ENCODE assay signal across 7 mouse cellular contexts in genomic region chr7:132811716-132812618, GRCm38 (mm10). TPM values are rescaled to one million over a fixed set of nuclear protein-coding genes. Genes with fewer than 3 reads are reported as not detected.
DNase-seq lines count a peak whose midpoint lies in the region; ATAC-seq lines count a peak whose summit lies in the region.

No protein-coding gene starts in this region.

- H3K27ac ChIP-seq in limb, embryonic 10.5 days = peak overlapping the region; percentile 97
- H3K27ac ChIP-seq in midbrain, embryonic 14.5 days (replicated peaks; ENCODE audit: low read depth, low read length) = peak overlapping the region; percentile 79

- 13% methylated on average over 23 of the region's 23 CpGs for WGBS in limb, embryonic 10.5 days
- 14% methylated on average over 23 of the region's 23 CpGs for WGBS in midbrain, embryonic 14.5 days

- peak overlapping the region; percentile 74 for H3K9ac ChIP-seq in midbrain, embryonic 14.5 days (replicated peaks; ENCODE audit: low read length)

- ATAC-seq in midbrain, embryonic 14.5 days (ENCODE audit: low FRiP score, low TSS enrichment) = no peak

- peaks cover 94% of the 10 kb centered on the region for H3K4me1 ChIP-seq in limb, embryonic 10.5 days
- peaks cover 47% of the 10 kb centered on the region for H3K4me1 ChIP-seq in midbrain, embryonic 14.5 days (ENCODE audit: control insufficient read depth, insufficient read depth, low read length)

- H3K4me3 ChIP-seq in limb, embryonic 10.5 days = peak overlapping the region; percentile 70
- H3K4me3 ChIP-seq in midbrain, embryonic 14.5 days (replicated peaks; ENCODE audit: low read depth, low read length) = peak overlapping the region; percentile 70

- H3K9me3 ChIP-seq in limb, embryonic 10.5 days (replicated peaks) = no peaks in the 10 kb centered on the region
- no peaks in the 10 kb centered on the region for H3K9me3 ChIP-seq in midbrain, embryonic 14.5 days (ENCODE audit: control insufficient read depth, low read length)

- H3K36me3 ChIP-seq in limb, embryonic 10.5 days = no peaks in the 10 kb centered on the region
- no peaks in the 10 kb centered on the region for H3K36me3 ChIP-seq in midbrain, embryonic 14.5 days (ENCODE audit: control insufficient read depth, insufficient read depth, low read length)

- peak overlapping the region; percentile 91 for H3K4me2 ChIP-seq in midbrain, embryonic 14.5 days (ENCODE audit: low read length)

- H3K27me3 ChIP-seq in limb, embryonic 10.5 days (ENCODE audit: low read depth, poor library complexity, severe bottlenecking) = no peaks in the 10 kb centered on the region
- H3K27me3 ChIP-seq in midbrain, embryonic 14.5 days (ENCODE audit: control insufficient read depth, insufficient read depth, low read length) = no peaks in the 10 kb centered on the region

- DNase-seq in 3134 (ENCODE audit: extremely low read depth, insufficient read length, low spot score) = peak; percentile 65
- peak; percentile 79 for DNase-seq in A20 (ENCODE audit: low read depth, low spot score)
- peak; percentile 73 for DNase-seq in cerebellum, adult 9-10 months
- DNase-seq in forelimb bud, embryonic 11.5 days (ENCODE audit: low read depth, low spot score) = peak; percentile 35
- DNase-seq in limb, embryonic 10.5 days (ENCODE audit: low spot score) = peak; percentile 68
- peak; percentile 67 for DNase-seq in midbrain, embryonic 14.5 days
- peak; percentile 59 for DNase-seq in thymus, postnatal 25 days

RNA-seq across cellular contexts. Expression of gene Fam53b, which starts 1.7 kb away (rescaled TPM):
- 32.7 and 39.1 TPM in 2 replicates for polyA plus RNA-seq in limb, embryonic 10.5 days (2016; fragmentation: Nextera tagmentation; extraction: Ambion mirVana)
- 9.3 and 15.5 TPM in 2 replicates for polyA plus RNA-seq in midbrain, embryonic 14.5 days (2014; fragmentation: Nextera tagmentation; extraction: Ambion mirVana)

RNA-seq across cellular contexts. Expression of gene Eef1akmt2, which starts 40.5 kb away (rescaled TPM):
- polyA plus RNA-seq in limb, embryonic 10.5 days (2016; fragmentation: Nextera tagmentation; extraction: Ambion mirVana) = 74.0 and 74.6 TPM in 2 replicates
- 90.0 and 92.6 TPM in 2 replicates for polyA plus RNA-seq in midbrain, embryonic 14.5 days (2014; fragmentation: Nextera tagmentation; extraction: Ambion mirVana)

RNA-seq across cellular contexts. Expression of gene Abraxas2, which starts 47.1 kb away (rescaled TPM):
- 34.8 and 36.5 TPM in 2 replicates for polyA plus RNA-seq in limb, embryonic 10.5 days (2016; fragmentation: Nextera tagmentation; extraction: Ambion mirVana)
- 40.0 and 42.6 TPM in 2 replicates for polyA plus RNA-seq in midbrain, embryonic 14.5 days (2014; fragmentation: Nextera tagmentation; extraction: Ambion mirVana)
